Mouse (Mus musculus) myocyte (in vitro differentiated cells): ENCODE results near the gene Ccl25. TPM values are rescaled to one million over a fixed set of nuclear protein-coding genes. Genes with fewer than 3 reads are reported as not detected.
A peak's percentile ranks its signal among the peaks of the same experiment; 100 is the strongest.

Experiments used
- H3K27me3 ChIP-seq: one replicate; pipeline ENCODE4 v1.6.1; 2011; ENCODE audit not compliant: control insufficient read depth, insufficient read depth, insufficient read length
- H3K36me3 ChIP-seq: one replicate; pipeline ENCODE4 v1.6.1; 2011; ENCODE audit not compliant: control insufficient read depth, insufficient read depth
- H3K4me2 ChIP-seq: one replicate; pipeline ENCODE4 v1.6.1; 2011; ENCODE audit warnings: low read depth, control low read depth
- H3K4me3 ChIP-seq: one replicate; pipeline ENCODE4 v1.5.1; 2011; ENCODE audit warnings: mild to moderate bottlenecking, control low read depth, moderate library complexity
- H3K79me2 ChIP-seq: one replicate; pipeline ENCODE4 v1.6.1; 2011; ENCODE audit not compliant: control insufficient read depth, insufficient read depth
- H3ac ChIP-seq: one replicate; pipeline ENCODE4 v1.6.1; 2011; ENCODE audit not compliant: control insufficient read depth, insufficient read length
- CEBPB ChIP-seq: IDR thresholded peaks from 2 replicates; pipeline ENCODE4 v1.6.1; 2011; ENCODE audit warnings: mild to moderate bottlenecking, moderate library complexity; ENCODE audit not compliant: poor library complexity, insufficient read depth, severe bottlenecking
- E2F4 ChIP-seq: IDR thresholded peaks from one replicate; pipeline ENCODE4 v1.6.1; 2011; ENCODE audit warnings: mild to moderate bottlenecking, control low read depth, moderate library complexity; ENCODE audit not compliant: insufficient read depth
- MAX ChIP-seq: IDR thresholded peaks from one replicate; pipeline ENCODE4 v1.6.1; 2011; ENCODE audit warnings: low read depth, mild to moderate bottlenecking, control low read depth
- MYOD1 ChIP-seq, 3 experiments: IDR thresholded peaks; one replicate each; pipeline ENCODE4 v1.6.1; 2011; ENCODE audit warnings: control low read depth in 2 of 3, low read depth in 2 of 3, mild to moderate bottlenecking in 2 of 3, moderate library complexity in 1 of 3; ENCODE audit not compliant: insufficient read length in 2 of 3, control insufficient read depth in 1 of 3
- MYOG ChIP-seq, 3 experiments: IDR thresholded peaks; one replicate each; pipeline ENCODE4 v1.6.1; 2011; ENCODE audit warnings: control low read depth in 2 of 3, low read depth in 2 of 3, mild to moderate bottlenecking in 2 of 3; ENCODE audit not compliant: insufficient read length in 2 of 3, control insufficient read depth in 1 of 3, insufficient read depth in 1 of 3
- POLR2A ChIP-seq: IDR thresholded peaks from one replicate; pipeline ENCODE4 v1.6.1; 2011; ENCODE audit warnings: low read depth, mild to moderate bottlenecking, control low read depth, moderate library complexity; ENCODE audit not compliant: insufficient read length
- POLR2AphosphoS2 ChIP-seq: IDR thresholded peaks from one replicate; pipeline ENCODE4 v1.6.1; 2011; ENCODE audit warnings: low read depth, control low read depth; ENCODE audit not compliant: insufficient read length
- REST ChIP-seq: IDR thresholded peaks from one replicate; pipeline ENCODE4 v1.6.1; 2011; ENCODE audit warnings: mild to moderate bottlenecking, control low read depth, moderate library complexity; ENCODE audit not compliant: insufficient read depth, insufficient read length
- SRF ChIP-seq: IDR thresholded peaks from one replicate; pipeline ENCODE4 v1.6.1; 2011; ENCODE audit warnings: low read depth; ENCODE audit not compliant: control insufficient read depth, insufficient read length
- TCF12 ChIP-seq: IDR thresholded peaks from one replicate; pipeline ENCODE4 v1.6.1; 2011; ENCODE audit warnings: mild to moderate bottlenecking, control low read depth; ENCODE audit not compliant: poor library complexity, insufficient read depth, severe bottlenecking
- TCF3 ChIP-seq: IDR thresholded peaks from one replicate; pipeline ENCODE4 v1.6.1; 2011; ENCODE audit warnings: low read depth, control low read depth; ENCODE audit not compliant: insufficient read length
- USF1 ChIP-seq: IDR thresholded peaks from one replicate; pipeline ENCODE4 v1.6.1; 2011; ENCODE audit warnings: low read depth, mild to moderate bottlenecking, control low read depth, moderate library complexity
- polyA plus RNA-seq: library from polyadenylated mRNA; unstranded; fragments of >200 nt; fragmentation: generic; extraction: Trizol; gene quantifications from one replicate; pipeline ENCODE4 v1.2.1, GENCODE M21; 2012; ENCODE audit warnings: missing spikeins

Ccl25 gene
- polyA plus RNA-seq, 1 experiment, result 6.7 TPM

- Histone ChIP-seq H3K27me3 (no peaks in the 10 kb centered on the region), H3K79me2 (peaks cover 94% of the 10 kb centered on the region), H3K4me2 (peak overlapping the region; percentile 7), H3K4me3 (no peak overlapping the region), H3K36me3 (peaks cover 18% of the 10 kb centered on the region), H3ac (no peak overlapping the region)
- TF ChIP-seq USF1, result no peak
- TF ChIP-seq TCF3, result no peak
- no peak for TF ChIP-seq POLR2A
- no peak for TF ChIP-seq E2F4
- no peak for TF ChIP-seq TCF12
- no peak for TF ChIP-seq MAX
- no peak for TF ChIP-seq MYOD1 (IDR thresholded peaks at IDR 0.05; ENCODE audit: control insufficient read depth in 1 of 3, insufficient read length in 2 of 3, low read depth in 2 of 3)
- TF ChIP-seq MYOG (IDR thresholded peaks at IDR 0.05; ENCODE audit: control insufficient read depth in 1 of 3, insufficient read depth in 1 of 3, insufficient read length in 2 of 3, low read depth in 2 of 3), result no peak
- TF ChIP-seq POLR2AphosphoS2, result no peak
- TF ChIP-seq REST, result no peak
- TF ChIP-seq CEBPB, result no peak
- no peak for TF ChIP-seq SRF
Observed at GRCm38 (mm10) chr8:4321031-4321430, 4.0 kb upstream of the Ccl25 start.

DNA sequence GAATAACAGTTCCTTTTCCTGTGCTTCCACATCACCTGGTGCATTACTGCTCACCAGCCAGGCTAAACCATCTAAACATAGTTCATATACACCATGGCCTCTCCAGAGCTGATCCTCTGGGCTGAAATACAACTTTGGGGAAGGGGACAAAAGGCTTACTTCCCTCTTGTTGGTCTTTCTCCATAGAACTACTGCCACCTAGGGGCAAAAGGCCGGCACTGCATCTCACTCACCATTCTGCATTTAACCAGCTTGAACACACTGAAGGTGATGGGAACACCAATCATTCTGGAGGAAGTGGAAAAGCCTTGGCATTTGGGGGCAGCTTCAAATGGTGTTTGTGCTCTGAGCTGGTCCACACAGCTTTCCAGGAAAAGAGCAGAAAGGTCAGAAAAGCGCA is 2.5 kb upstream of the Ccl25 start:
- H3K4me2 ChIP-seq, result peak overlapping the region; percentile 90
- no peak overlapping the region for H3ac ChIP-seq
- H3K27me3 ChIP-seq, result no peaks in the 10 kb centered on the region
- no peak for TF ChIP-seq E2F4
- no peak for TF ChIP-seq TCF3
- no peak for TF ChIP-seq SRF
- no peak for TF ChIP-seq REST
- TF ChIP-seq MYOG (IDR thresholded peaks at IDR 0.05; ENCODE audit: control insufficient read depth in 1 of 3, insufficient read depth in 1 of 3, insufficient read length in 2 of 3, low read depth in 2 of 3), result no peak
- no peak for TF ChIP-seq POLR2AphosphoS2
- no peak for TF ChIP-seq TCF12
- TF ChIP-seq MYOD1 (IDR thresholded peaks at IDR 0.05; ENCODE audit: control insufficient read depth in 1 of 3, insufficient read length in 2 of 3, low read depth in 2 of 3), result no peak
- no peak for TF ChIP-seq CEBPB
- TF ChIP-seq USF1, result no peak
- TF ChIP-seq MAX, result no peak
- no peak for TF ChIP-seq POLR2A
- H3K79me2 ChIP-seq, result peaks cover 94% of the 10 kb centered on the region
- peak overlapping the region; percentile 72 for H3K4me3 ChIP-seq
- H3K36me3 ChIP-seq, result peaks cover 13% of the 10 kb centered on the region

DNA sequence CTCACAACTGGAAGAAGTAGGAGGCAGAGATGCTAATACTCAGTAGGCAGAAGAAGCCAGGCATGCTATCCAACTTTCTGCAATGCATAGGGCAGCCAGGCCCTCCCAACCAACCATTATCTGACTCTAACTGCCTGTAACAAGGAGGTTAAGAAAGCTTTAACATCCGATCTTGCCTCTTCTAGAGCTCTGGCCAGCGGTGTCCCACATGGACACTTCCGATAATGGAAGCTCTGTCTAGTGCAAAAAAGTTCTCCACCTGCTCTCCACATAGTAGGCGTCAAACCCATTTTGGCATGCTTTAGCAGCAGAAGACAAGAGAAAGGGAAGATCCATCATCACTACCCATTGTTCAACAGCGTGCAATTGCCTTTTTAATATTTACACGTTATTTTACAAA is 1.1 kb upstream of the Ccl25 start:
- peaks cover 90% of the 10 kb centered on the region for H3K79me2 ChIP-seq
- peaks cover 26% of the 10 kb centered on the region for H3K36me3 ChIP-seq
- H3ac ChIP-seq, result peak overlapping the region; percentile 85
- TF ChIP-seq E2F4 (no peak), MYOD1 (IDR thresholded peaks at IDR 0.05; ENCODE audit: control insufficient read depth in 1 of 3, insufficient read length in 2 of 3, low read depth in 2 of 3) (no peak), POLR2A (no peak), REST (no peak), TCF12 (no peak), MAX (no peak)
- peak overlapping the region; percentile 72 for H3K4me3 ChIP-seq
- H3K27me3 ChIP-seq, result no peaks in the 10 kb centered on the region
- H3K4me2 ChIP-seq, result peak overlapping the region; percentile 90

DNA sequence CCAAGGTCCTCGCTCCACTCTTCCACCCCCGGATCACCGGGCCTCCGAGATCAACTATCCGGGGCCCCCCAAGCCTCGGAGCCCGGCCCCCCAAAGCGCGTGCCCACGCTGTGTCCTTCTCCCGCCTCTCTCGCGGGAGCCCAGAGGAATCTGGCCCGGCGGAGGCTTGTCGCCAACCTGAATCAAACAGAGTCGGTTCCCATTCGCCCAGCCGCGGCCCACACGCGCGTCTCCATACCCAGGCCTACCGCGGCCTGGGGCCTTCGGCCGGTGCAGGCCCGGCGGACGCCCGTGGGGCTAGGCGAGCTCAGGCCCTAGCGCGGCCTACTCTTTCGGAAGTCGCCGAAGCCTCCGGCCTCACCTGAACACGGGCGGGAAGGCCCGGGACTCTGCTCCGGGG is 485 bp upstream of the Ccl25 start:
- H3K36me3 ChIP-seq, result peaks cover 31% of the 10 kb centered on the region
- peak overlapping the region; percentile 90 for H3K4me2 ChIP-seq
- TF ChIP-seq USF1 (no peak), REST (no peak), E2F4 (no peak), POLR2AphosphoS2 (no peak), TCF3 (no peak), MAX (no peak), CEBPB (no peak), SRF (no peak), MYOG (IDR thresholded peaks at IDR 0.05; ENCODE audit: control insufficient read depth in 1 of 3, insufficient read depth in 1 of 3, insufficient read length in 2 of 3, low read depth in 2 of 3) (no peak), MYOD1 (IDR thresholded peaks at IDR 0.05; ENCODE audit: control insufficient read depth in 1 of 3, insufficient read length in 2 of 3, low read depth in 2 of 3) (no peak), TCF12 (no peak), POLR2A (no peak)
- H3K79me2 ChIP-seq, result peaks cover 84% of the 10 kb centered on the region
- H3ac ChIP-seq, result peak overlapping the region; percentile 85
- no peaks in the 10 kb centered on the region for H3K27me3 ChIP-seq
- H3K4me3 ChIP-seq, result peak overlapping the region; percentile 72

DNA sequence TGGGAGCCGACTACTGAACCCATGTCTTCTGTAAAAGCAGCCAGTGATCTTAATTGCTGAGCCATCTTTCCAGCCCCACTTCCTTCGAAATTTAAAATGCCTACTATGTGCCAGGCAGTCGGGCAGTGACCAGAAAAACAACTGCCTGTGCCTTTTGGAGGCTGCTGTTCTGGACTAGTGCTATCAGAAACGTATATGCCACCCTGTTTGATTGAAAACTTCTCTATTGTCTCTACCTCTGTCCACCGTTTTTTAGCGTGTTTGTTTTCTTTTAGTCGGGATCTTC is 684 bp downstream of the Ccl25 start:
- Histone ChIP-seq H3K4me3 (peak overlapping the region; percentile 72), H3K36me3 (peaks cover 33% of the 10 kb centered on the region), H3K27me3 (no peaks in the 10 kb centered on the region), H3K79me2 (peaks cover 72% of the 10 kb centered on the region), H3K4me2 (peak overlapping the region; percentile 77), H3ac (peak overlapping the region; percentile 85)
- TF ChIP-seq MYOD1 (IDR thresholded peaks at IDR 0.05; ENCODE audit: control insufficient read depth in 1 of 3, insufficient read length in 2 of 3, low read depth in 2 of 3), result no peak
- no peak for TF ChIP-seq E2F4
- TF ChIP-seq SRF, result no peak
- TF ChIP-seq TCF3, result no peak
- TF ChIP-seq MYOG (IDR thresholded peaks at IDR 0.05; ENCODE audit: control insufficient read depth in 1 of 3, insufficient read depth in 1 of 3, insufficient read length in 2 of 3, low read depth in 2 of 3), result no peak
- TF ChIP-seq CEBPB, result no peak
- no peak for TF ChIP-seq REST
- TF ChIP-seq POLR2AphosphoS2, result no peak
- no peak for TF ChIP-seq USF1
- no peak for TF ChIP-seq POLR2A
- TF ChIP-seq MAX, result no peak
- TF ChIP-seq TCF12, result no peak
